Mouse (Mus musculus): ENCODE data around the gene Car5b.

Gene Car5b

DNA sequence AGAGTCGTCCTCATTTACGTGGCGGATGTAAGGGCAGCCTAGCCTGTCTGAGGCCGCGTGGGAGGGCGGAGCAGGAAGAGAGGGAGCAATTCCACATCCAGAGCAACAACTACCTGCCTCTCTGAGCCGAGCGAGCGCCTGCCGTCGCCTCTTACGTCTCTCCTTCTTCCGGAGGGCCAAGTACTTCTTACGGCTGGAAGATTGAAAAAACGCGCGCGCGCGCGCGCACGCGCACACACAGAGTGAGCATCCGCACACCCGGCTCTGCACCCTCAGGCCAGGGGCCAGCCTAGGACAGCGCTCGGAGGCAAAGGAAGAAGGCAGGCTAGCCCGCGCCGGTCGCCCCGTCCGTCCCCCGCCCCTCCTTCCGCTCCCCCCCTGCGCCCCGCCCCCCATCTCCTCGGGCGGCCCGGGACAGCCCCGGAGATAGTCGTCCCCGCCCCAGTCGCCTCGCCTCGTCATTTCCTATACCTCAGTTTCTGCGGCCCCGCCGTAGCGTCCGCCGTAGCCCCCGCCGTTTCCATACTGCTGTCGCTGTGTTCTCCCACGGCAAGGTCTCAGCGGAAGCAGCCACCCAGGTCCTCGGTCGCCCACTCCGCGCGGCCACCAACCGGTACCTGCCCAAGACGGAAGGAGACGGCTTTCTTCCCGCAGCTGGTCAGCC is 69.9 kb downstream of the Car5b start:
- peak; percentile 76 for DNase-seq

- no peak for DNase-seq
Observed at GRCm38 (mm10) chrX:163957381-163957780, 70.4 kb downstream of the Car5b start.

- DNase-seq = no peak
Observed at GRCm38 (mm10) chrX:163951618-163952017, 76.2 kb downstream of the Car5b start.

DNA sequence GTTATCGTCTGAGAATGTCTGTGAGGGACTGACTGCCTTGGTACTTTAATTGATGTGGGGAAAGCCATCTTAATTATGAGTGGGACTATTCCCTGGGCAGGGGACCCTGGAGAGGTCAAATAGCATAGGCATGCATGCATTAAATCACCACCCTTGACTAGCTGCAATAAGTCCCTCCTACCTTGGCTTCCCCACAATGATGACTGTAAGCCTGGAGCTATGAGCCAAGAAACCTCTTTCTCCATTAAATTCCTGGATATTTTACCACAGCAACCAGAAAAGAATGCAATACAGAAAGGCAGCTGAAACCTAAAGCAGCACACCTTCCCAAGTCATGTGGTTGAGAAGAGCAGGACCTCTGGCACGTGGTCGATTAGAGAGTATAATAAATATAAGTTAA is 83.4 kb downstream of the Car5b start:
- no peak for DNase-seq

DNA sequence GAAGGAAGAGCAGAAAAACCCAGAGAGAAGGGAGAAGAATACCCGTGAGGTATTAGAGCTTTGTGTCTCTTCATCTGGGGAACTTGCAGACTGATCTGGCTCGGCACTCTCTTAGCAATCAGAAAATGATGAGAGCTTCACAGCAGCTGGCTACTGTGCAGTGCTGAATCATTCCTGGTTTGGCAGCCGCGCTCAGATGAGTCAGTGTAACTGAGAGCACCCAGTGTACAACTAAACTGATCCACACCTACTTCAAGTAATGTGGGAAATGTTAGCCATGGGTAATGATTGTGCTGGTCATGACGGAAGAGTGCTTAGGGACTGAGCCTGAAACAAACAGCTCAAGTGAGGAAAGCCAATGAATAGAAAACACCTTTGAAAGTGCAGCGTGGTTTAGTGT is 89.2 kb downstream of the Car5b start:
- DNase-seq = no peak

DNA sequence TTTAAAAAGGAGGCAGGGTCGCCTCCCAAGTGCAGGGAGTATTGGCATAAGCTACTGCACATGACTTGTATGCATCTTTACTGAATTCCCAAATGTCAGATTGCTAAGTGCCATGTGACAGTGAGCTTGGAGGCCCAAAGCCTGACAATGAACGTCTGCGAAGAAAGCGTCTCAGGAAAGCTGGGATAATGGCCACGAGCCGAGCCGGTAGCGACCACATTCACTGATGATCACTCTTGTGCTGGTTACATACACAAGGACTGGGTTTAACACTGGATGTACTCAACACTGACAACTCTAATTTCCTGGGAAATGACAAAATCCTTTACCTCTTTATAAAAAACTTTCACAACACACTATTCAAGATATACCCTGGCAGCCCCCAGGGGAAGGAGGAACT is 93.1 kb downstream of the Car5b start:
- DNase-seq = no peak

DNA sequence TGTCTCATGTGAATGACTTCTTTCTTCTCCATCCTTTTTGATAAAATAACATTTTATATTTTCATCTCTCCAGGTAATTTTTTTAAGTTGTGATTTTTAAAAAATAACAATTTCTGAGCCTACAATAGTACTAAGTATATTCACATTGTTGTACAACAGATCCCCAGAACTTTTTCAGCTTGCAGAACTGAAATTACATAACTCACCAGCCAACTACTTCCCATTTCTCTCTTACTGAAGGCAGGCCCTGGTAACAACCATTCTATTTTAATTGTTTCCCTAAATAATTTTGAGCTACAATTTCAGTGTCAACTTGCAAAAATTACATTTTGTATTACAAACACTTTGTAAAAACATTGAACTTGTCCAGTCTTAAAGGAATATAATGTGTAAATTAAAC is 98.2 kb downstream of the Car5b start:
- no peak for DNase-seq
